Comparison of ENCODE assay signal across 29 mouse cellular contexts in genomic region chr10:109973483-109973882, GRCm38 (mm10).
A peak's percentile ranks its signal among the peaks of the same experiment; 100 is the strongest.
DNase-seq lines count a peak whose midpoint lies in the region; ATAC-seq and TF ChIP-seq lines count a peak whose summit lies in the region.
"Had no signal": no experiment of that assay in that cellular context is flagged by ENCODE, and none has a peak within 500 bp of the region (broad histone marks: within the 10 kb centered on the region; RNA-seq: fewer than 3 reads in every experiment).

No protein-coding gene starts in this region.

- TF ChIP-seq CTCF in kidney, postnatal 0 days (IDR thresholded peaks at IDR 0.05; ENCODE audit: low read depth), result no peak
- TF ChIP-seq CTCF in midbrain, postnatal 0 days (IDR thresholded peaks at IDR 0.05), result no peak

- H3K27ac ChIP-seq in kidney, postnatal 0 days, result no peak overlapping the region
- peak overlapping the region; percentile 26; the same call in 1 of the 2 replicates for H3K27ac ChIP-seq in midbrain, embryonic 14.5 days (replicated peaks; ENCODE audit: low read depth, low read length)
- no peak overlapping the region for H3K27ac ChIP-seq in midbrain, postnatal 0 days (ENCODE audit: low read depth, low read length)
- no peak overlapping the region for H3K27ac ChIP-seq in intestine, embryonic 16.5 days (ENCODE audit: low read length)
- H3K27ac ChIP-seq: embryonic facial prominence, embryonic 10.5 days; embryonic facial prominence, embryonic 13.5 days; forebrain, embryonic 10.5 days; forebrain, embryonic 13.5 days; gastrocnemius, adult 2 months; heart, embryonic 10.5 days; heart, embryonic 13.5 days; hindbrain, embryonic 12.5 days; hindbrain, embryonic 15.5 days had no signal

- whole genome bisulfite sequencing in kidney, postnatal 0 days, result 46% methylated on average over 3 of the region's 3 CpGs
- WGBS in midbrain, embryonic 14.5 days, result 74% methylated on average over 3 of the region's 3 CpGs
- 73% methylated on average over 3 of the region's 3 CpGs for WGBS in midbrain, postnatal 0 days
- WGBS in intestine, embryonic 16.5 days, result 33% methylated on average over 3 of the region's 3 CpGs

- H3K4me2 ChIP-seq in kidney, postnatal 0 days (ENCODE audit: low read length), result no peak overlapping the region
- H3K4me2 ChIP-seq in midbrain, embryonic 14.5 days (ENCODE audit: low read length), result no peak overlapping the region
- H3K4me2 ChIP-seq in midbrain, postnatal 0 days (ENCODE audit: low read depth, low read length, poor library complexity, severe bottlenecking), result no peak overlapping the region
- no peak overlapping the region for H3K4me2 ChIP-seq in intestine, embryonic 16.5 days (ENCODE audit: low read depth, low read length)
- H3K4me2 ChIP-seq: embryonic facial prominence, embryonic 13.5 days; forebrain, embryonic 13.5 days; heart, embryonic 13.5 days; hindbrain, embryonic 12.5 days; hindbrain, embryonic 15.5 days had no signal

- DNase-seq in kidney, postnatal 0 days (ENCODE audit: low spot score), result peak; percentile 36
- no peak for DNase-seq in kidney, postnatal 4 days
- DNase-seq in midbrain, embryonic 14.5 days, result no peak
- no peak for DNase-seq in midbrain, postnatal 0 days (ENCODE audit: low spot score)
- DNase-seq in cerebellum, adult 9-10 months, result no peak
- no peak for DNase-seq in spleen, postnatal 36 days (ENCODE audit: low spot score in 2 of 2)
- DNase-seq: adrenal gland, postnatal 10 days; adrenal gland, postnatal 36 days; B cell, adult 2 months; cerebellum, adult 2 months; cerebellum, postnatal 10 days; cerebellum, postnatal 36 days; embryo, embryonic 11 days; gastrocnemius, adult 2 months; gastrocnemius, postnatal 14 days; heart, adult 18-20 months had no signal

- H3K4me3 ChIP-seq in kidney, postnatal 0 days (replicated peaks; ENCODE audit: low read depth, low read length), result no peak overlapping the region
- no peak overlapping the region for H3K4me3 ChIP-seq in midbrain, embryonic 14.5 days (replicated peaks; ENCODE audit: low read depth, low read length)
- H3K4me3 ChIP-seq in midbrain, postnatal 0 days (ENCODE audit: low read depth, low read length), result no peak overlapping the region
- no peak overlapping the region for H3K4me3 ChIP-seq in intestine, embryonic 16.5 days (ENCODE audit: low read length)
- H3K4me3 ChIP-seq: embryonic facial prominence, embryonic 10.5 days; embryonic facial prominence, embryonic 13.5 days; erythroblast, embryonic 14.5 days; forebrain, embryonic 10.5 days; forebrain, embryonic 13.5 days; gastrocnemius, adult 2 months; heart, embryonic 10.5 days; heart, embryonic 13.5 days; hindbrain, embryonic 12.5 days; hindbrain, embryonic 15.5 days had no signal

- no peak overlapping the region for H3K9ac ChIP-seq in kidney, postnatal 0 days (ENCODE audit: low read depth, low read length)
- H3K9ac ChIP-seq in midbrain, embryonic 14.5 days (replicated peaks; ENCODE audit: low read length), result no peak overlapping the region
- no peak overlapping the region for H3K9ac ChIP-seq in midbrain, postnatal 0 days (replicated peaks; ENCODE audit: low read length, poor library complexity, severe bottlenecking)
- no peak overlapping the region for H3K9ac ChIP-seq in intestine, embryonic 16.5 days (ENCODE audit: low read depth, low read length)
- H3K9ac ChIP-seq: embryonic facial prominence, embryonic 13.5 days; forebrain, embryonic 13.5 days; heart, embryonic 13.5 days; hindbrain, embryonic 12.5 days; hindbrain, embryonic 15.5 days had no signal

- ATAC-seq in kidney, postnatal 0 days (replicated peaks; ENCODE audit: low FRiP score, low read depth), result no peak
- no peak for ATAC-seq in midbrain, embryonic 14.5 days (ENCODE audit: low FRiP score, low TSS enrichment)
- no peak for ATAC-seq in midbrain, postnatal 0 days (ENCODE audit: low FRiP score)
- peak; percentile 99 for ATAC-seq in intestine, embryonic 16.5 days
- ATAC-seq: Patski had no signal

- no peaks in the 10 kb centered on the region for H3K9me3 ChIP-seq in kidney, postnatal 0 days (replicated peaks; ENCODE audit: low read length)
- H3K9me3 ChIP-seq in midbrain, embryonic 14.5 days (ENCODE audit: control insufficient read depth, low read length), result no peaks in the 10 kb centered on the region
- no peaks in the 10 kb centered on the region for H3K9me3 ChIP-seq in midbrain, postnatal 0 days (ENCODE audit: low read length)
- H3K9me3 ChIP-seq in intestine, embryonic 16.5 days (ENCODE audit: control insufficient read depth, low read length), result no peaks in the 10 kb centered on the region
- H3K9me3 ChIP-seq: embryonic facial prominence, embryonic 10.5 days; embryonic facial prominence, embryonic 13.5 days; forebrain, embryonic 10.5 days; forebrain, embryonic 13.5 days; G1E; heart, embryonic 10.5 days; heart, embryonic 13.5 days; hindbrain, embryonic 12.5 days; hindbrain, embryonic 15.5 days had no signal

- H3K4me1 ChIP-seq in kidney, postnatal 0 days (replicated peaks; ENCODE audit: insufficient read depth, low read length), result no peaks in the 10 kb centered on the region
- no peaks in the 10 kb centered on the region for H3K4me1 ChIP-seq in midbrain, embryonic 14.5 days (ENCODE audit: control insufficient read depth, insufficient read depth, low read length)
- no peaks in the 10 kb centered on the region for H3K4me1 ChIP-seq in midbrain, postnatal 0 days (ENCODE audit: insufficient read depth, low read length)
- no peaks in the 10 kb centered on the region; the same call in 1 of the 2 replicates for H3K4me1 ChIP-seq in intestine, embryonic 16.5 days (ENCODE audit: control insufficient read depth, insufficient read depth, low read length)
- H3K4me1 ChIP-seq: embryonic facial prominence, embryonic 10.5 days; embryonic facial prominence, embryonic 13.5 days; forebrain, embryonic 10.5 days; heart, embryonic 10.5 days; heart, embryonic 13.5 days; hindbrain, embryonic 12.5 days; hindbrain, embryonic 15.5 days had no signal

- no peaks in the 10 kb centered on the region for H3K36me3 ChIP-seq in kidney, postnatal 0 days (ENCODE audit: insufficient read depth, low read length)
- H3K36me3 ChIP-seq in midbrain, embryonic 14.5 days (ENCODE audit: control insufficient read depth, insufficient read depth, low read length), result no peaks in the 10 kb centered on the region
- no peaks in the 10 kb centered on the region for H3K36me3 ChIP-seq in midbrain, postnatal 0 days (ENCODE audit: insufficient read depth, low read length)
- no peaks in the 10 kb centered on the region for H3K36me3 ChIP-seq in intestine, embryonic 16.5 days (ENCODE audit: control insufficient read depth, insufficient read depth, low read length)
- H3K36me3 ChIP-seq: embryonic facial prominence, embryonic 10.5 days; embryonic facial prominence, embryonic 13.5 days; forebrain, embryonic 10.5 days; G1E; heart, embryonic 10.5 days; heart, embryonic 13.5 days; hindbrain, embryonic 12.5 days; hindbrain, embryonic 15.5 days had no signal

- no peaks in the 10 kb centered on the region for H3K27me3 ChIP-seq in kidney, postnatal 0 days (ENCODE audit: insufficient read depth, low read length)
- H3K27me3 ChIP-seq in midbrain, embryonic 14.5 days (ENCODE audit: control insufficient read depth, insufficient read depth, low read length), result no peaks in the 10 kb centered on the region
- no peaks in the 10 kb centered on the region for H3K27me3 ChIP-seq in midbrain, postnatal 0 days (ENCODE audit: insufficient read depth, low read length)
- no peaks in the 10 kb centered on the region for H3K27me3 ChIP-seq in intestine, embryonic 16.5 days (replicated peaks; ENCODE audit: control insufficient read depth, insufficient read depth, low read length)
- H3K27me3 ChIP-seq: CH12.LX; embryonic facial prominence, embryonic 13.5 days; forebrain, embryonic 13.5 days; heart, embryonic 13.5 days; hindbrain, embryonic 12.5 days; hindbrain, embryonic 15.5 days had no signal
